Mouse (Mus musculus) liver, adult (tissue): ENCODE measurements around the gene Csmd2.

Source experiments
- GATA4 ChIP-seq: IDR thresholded peaks from 2 replicates; pipeline ENCODE4 v1.6.1; 2014; ENCODE audit warnings: mild to moderate bottlenecking, low read length; ENCODE audit not compliant: insufficient replicate concordance

The Csmd2 gene

GRCm38 (mm10) chr4:128315328-128315727, 327.7 kb downstream of the Csmd2 start:
- no peak for TF ChIP-seq GATA4

GRCm38 (mm10) chr4:128317951-128318350, 330.3 kb downstream of the Csmd2 start:
- TF ChIP-seq GATA4: no peak

- no peak for TF ChIP-seq GATA4
These were observed 337.9 kb downstream of the Csmd2 start for GRCm38 (mm10) chr4:128325511-128325910.

- no peak for TF ChIP-seq GATA4
These were observed 339.1 kb downstream of the Csmd2 start for GRCm38 (mm10) chr4:128326755-128327154.

GRCm38 (mm10) chr4:128327421-128327820, 339.8 kb downstream of the Csmd2 start:
- no peak for TF ChIP-seq GATA4

- TF ChIP-seq GATA4: no peak
These were observed 342.9 kb downstream of the Csmd2 start for GRCm38 (mm10) chr4:128330519-128330918.

- no peak for TF ChIP-seq GATA4
These were observed 352.8 kb downstream of the Csmd2 start for GRCm38 (mm10) chr4:128340457-128340856.

- TF ChIP-seq GATA4: no peak
These were observed 353.7 kb downstream of the Csmd2 start for GRCm38 (mm10) chr4:128341315-128341714.

- TF ChIP-seq GATA4: no peak
These were observed 354.6 kb downstream of the Csmd2 start for GRCm38 (mm10) chr4:128342208-128342607.

GRCm38 (mm10) chr4:128358751-128359150, 371.1 kb downstream of the Csmd2 start:
- TF ChIP-seq GATA4: no peak

GRCm38 (mm10) chr4:128365851-128366250, 378.2 kb downstream of the Csmd2 start:
- TF ChIP-seq GATA4: no peak

GRCm38 (mm10) chr4:128368088-128368487, 380.4 kb downstream of the Csmd2 start:
- no peak for TF ChIP-seq GATA4

GRCm38 (mm10) chr4:128371766-128372165, 384.1 kb downstream of the Csmd2 start:
- TF ChIP-seq GATA4: no peak

GRCm38 (mm10) chr4:128373196-128373595, 385.5 kb downstream of the Csmd2 start:
- TF ChIP-seq GATA4: no peak

GRCm38 (mm10) chr4:128374051-128374450, 386.4 kb downstream of the Csmd2 start:
- TF ChIP-seq GATA4: no peak

GRCm38 (mm10) chr4:128378946-128379345, 391.3 kb downstream of the Csmd2 start:
- no peak for TF ChIP-seq GATA4

GRCm38 (mm10) chr4:128381331-128381730, 393.7 kb downstream of the Csmd2 start:
- no peak for TF ChIP-seq GATA4

- no peak for TF ChIP-seq GATA4
These were observed 396.1 kb downstream of the Csmd2 start for GRCm38 (mm10) chr4:128383800-128384199.

- TF ChIP-seq GATA4: no peak
These were observed 403.8 kb downstream of the Csmd2 start for GRCm38 (mm10) chr4:128391484-128391883.

GRCm38 (mm10) chr4:128392279-128392678, 404.6 kb downstream of the Csmd2 start:
- no peak for TF ChIP-seq GATA4
